Mouse (Mus musculus) layer of hippocampus, adult 9-10 months (tissue): ENCODE measurements around the gene Shox2.

Experiments
- DNase-seq: peaks from one replicate; pipeline ENCODE4 v3.0.0; 2022; ENCODE audit warnings: low spot score

Gene Shox2

GRCm38 (mm10) chr3:66964884-66965283, 16.7 kb downstream of the Shox2 start:
- DNase-seq: no peak

DNA sequence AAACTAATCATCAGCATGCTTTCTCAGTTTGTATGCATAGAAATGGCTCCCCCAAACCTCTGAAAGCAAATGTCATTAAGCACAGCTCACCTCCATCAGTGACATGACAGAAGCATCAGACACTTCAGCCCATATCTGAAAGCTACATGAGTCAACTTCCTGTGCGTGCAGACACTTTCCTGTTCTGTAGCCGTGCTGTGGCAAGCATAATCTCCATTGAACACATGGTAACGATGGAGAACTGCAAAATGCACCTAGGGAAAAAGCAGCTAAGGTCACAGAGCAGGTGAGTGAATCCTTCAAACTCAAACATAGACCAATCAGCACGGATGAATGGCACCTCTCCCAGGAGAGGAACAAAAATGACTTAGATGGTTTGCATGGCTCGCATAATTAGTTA, 21.6 kb downstream of the Shox2 start:
- DNase-seq: no peak

DNA sequence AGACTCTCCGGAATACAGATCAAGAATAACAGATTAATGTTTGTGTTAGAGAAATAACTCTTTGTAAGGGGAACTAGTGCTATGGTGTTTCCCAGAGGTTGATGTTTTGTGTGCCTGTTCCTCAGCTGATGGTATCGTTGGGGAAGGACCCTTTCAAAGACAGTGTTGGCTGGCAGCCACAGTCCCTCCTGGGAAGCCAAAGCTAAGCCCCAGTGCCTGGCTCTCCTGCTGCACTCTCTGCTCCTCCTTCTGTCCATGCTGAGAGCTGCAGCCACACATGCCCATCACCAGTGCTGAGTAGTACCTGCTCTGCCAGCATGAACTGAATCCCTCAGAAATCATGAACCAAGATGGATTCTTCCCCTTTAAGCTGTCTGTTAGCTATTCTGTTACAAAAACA, 26.4 kb downstream of the Shox2 start:
- DNase-seq: no peak

GRCm38 (mm10) chr3:66939675-66940074, 41.9 kb downstream of the Shox2 start:
- DNase-seq: no peak

GRCm38 (mm10) chr3:66922436-66922835, 59.1 kb downstream of the Shox2 start:
- no peak for DNase-seq
